Mouse (Mus musculus) hindbrain, embryonic 11.5 days (tissue): ENCODE data around the gene Mfsd6l. TPM values are rescaled to one million over a fixed set of nuclear protein-coding genes. Genes with fewer than 3 reads are reported as not detected.
A peak's percentile ranks its signal among the peaks of the same experiment; 100 is the strongest.

ENCODE experiments used
- ATAC-seq: fragments of 200-750 bp; cut with Nextera tagmentation; 2 replicates; pipeline ENCODE4 v1.8.0; 2017; ENCODE audit warnings: mild to moderate bottlenecking, moderate TSS enrichment, moderate library complexity; ENCODE audit not compliant: low FRiP score
- DNase-seq: peaks from one replicate; pipeline ENCODE4 v3.0.0-alpha.2; 2015; ENCODE audit warnings: low spot score
- H3K27ac ChIP-seq: fragments of 300-500 bp; sonication (generic); 2 replicates; pipeline ENCODE4 v1.5.1; 2014; ENCODE audit warnings: mild to moderate bottlenecking, low read depth, low read length
- H3K27me3 ChIP-seq: fragments of 300-500 bp; sonication (generic); 2 replicates; pipeline ENCODE4 v1.6.1; 2014; ENCODE audit warnings: mild to moderate bottlenecking, low read length, moderate library complexity, mixed read lengths; ENCODE audit not compliant: control insufficient read depth, insufficient read depth
- H3K36me3 ChIP-seq: fragments of 300-500 bp; sonication (generic); 2 replicates; pipeline ENCODE4 v1.6.1; 2014; ENCODE audit warnings: mild to moderate bottlenecking, low read length, moderate library complexity, mixed read lengths; ENCODE audit not compliant: control insufficient read depth, insufficient read depth
- H3K4me1 ChIP-seq: fragments of 300-500 bp; sonication (generic); replicated peaks from 2 replicates; pipeline ENCODE4 v1.6.1; 2014; ENCODE audit warnings: low read length, mixed read lengths; ENCODE audit not compliant: control insufficient read depth, insufficient read depth
- H3K4me2 ChIP-seq: fragments of 300-500 bp; sonication (generic); replicated peaks from 2 replicates; pipeline ENCODE4 v1.6.1; 2014; ENCODE audit warnings: mild to moderate bottlenecking, low read depth, low read length
- H3K4me3 ChIP-seq: fragments of 300-500 bp; sonication (generic); 2 replicates; pipeline ENCODE4 v1.5.1; 2014; ENCODE audit warnings: low read depth, low read length
- H3K9ac ChIP-seq: fragments of 300-500 bp; sonication (generic); 2 replicates; pipeline ENCODE4 v1.6.1; 2014; ENCODE audit warnings: low read depth, low read length
- H3K9me3 ChIP-seq: fragments of 300-500 bp; sonication (generic); 2 replicates; pipeline ENCODE4 v1.6.1; 2016; ENCODE audit warnings: low read length; ENCODE audit not compliant: control insufficient read depth
- WGBS: fragments of 180-500 bp; shearing (Covaris S2); extraction: QIAGEN DNeasy Blood & Tissue Kit; methylation state at CpG from one replicate; pipeline ENCODE4 v1.1.7; 2014; 5-methylcytosine and 5-hydroxymethylcytosine counted together
- polyA plus RNA-seq: library from polyadenylated mRNA; unstranded; fragments of >200 nt; fragmentation: Nextera tagmentation; extraction: Ambion mirVana; gene quantifications from 2 replicates; pipeline ENCODE4 v1.2.1, GENCODE M21; 2014

Gene Mfsd6l
- polyA plus RNA-seq, 1 experiment from 2014 or later = not detected

DNA sequence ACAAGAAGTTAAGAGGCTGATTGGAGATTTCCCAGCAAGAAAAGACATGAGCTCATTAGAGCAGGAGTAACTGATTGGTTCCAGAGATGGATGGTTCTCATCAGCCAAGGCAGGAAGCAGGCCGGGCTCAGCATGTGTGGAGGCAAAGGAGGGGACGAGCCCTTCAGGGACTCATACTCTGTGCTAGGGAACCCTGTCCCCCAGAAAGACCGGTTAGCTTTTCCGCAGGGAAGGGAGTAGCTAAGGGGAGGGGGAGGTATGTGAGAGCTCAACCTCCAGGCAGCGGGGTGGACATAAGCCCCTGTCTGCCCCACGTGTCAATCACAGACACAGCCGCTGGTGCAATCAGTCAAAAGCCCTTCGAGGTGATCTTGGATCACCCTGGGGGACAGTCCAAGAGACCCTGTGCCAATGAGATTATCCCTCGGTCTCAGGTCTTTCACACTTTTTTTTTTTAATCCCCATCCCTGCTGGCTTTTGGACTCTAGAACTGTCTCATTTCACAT, 45.6 kb downstream of the Mfsd6l start:
- H3K36me3 ChIP-seq = no peaks in the 10 kb centered on the region
- H3K9ac ChIP-seq = no peak overlapping the region
- H3K9me3 ChIP-seq = no peaks in the 10 kb centered on the region
- no peak overlapping the region for H3K4me2 ChIP-seq
- no peak overlapping the region for H3K27ac ChIP-seq
- WGBS = 10% methylated on average over 8 of the region's 9 CpGs
- ATAC-seq = no peak
- H3K4me3 ChIP-seq = no peak overlapping the region
- peak; percentile 29 for DNase-seq
- no peaks in the 10 kb centered on the region for H3K4me1 ChIP-seq
- H3K27me3 ChIP-seq = no peaks in the 10 kb centered on the region

DNA sequence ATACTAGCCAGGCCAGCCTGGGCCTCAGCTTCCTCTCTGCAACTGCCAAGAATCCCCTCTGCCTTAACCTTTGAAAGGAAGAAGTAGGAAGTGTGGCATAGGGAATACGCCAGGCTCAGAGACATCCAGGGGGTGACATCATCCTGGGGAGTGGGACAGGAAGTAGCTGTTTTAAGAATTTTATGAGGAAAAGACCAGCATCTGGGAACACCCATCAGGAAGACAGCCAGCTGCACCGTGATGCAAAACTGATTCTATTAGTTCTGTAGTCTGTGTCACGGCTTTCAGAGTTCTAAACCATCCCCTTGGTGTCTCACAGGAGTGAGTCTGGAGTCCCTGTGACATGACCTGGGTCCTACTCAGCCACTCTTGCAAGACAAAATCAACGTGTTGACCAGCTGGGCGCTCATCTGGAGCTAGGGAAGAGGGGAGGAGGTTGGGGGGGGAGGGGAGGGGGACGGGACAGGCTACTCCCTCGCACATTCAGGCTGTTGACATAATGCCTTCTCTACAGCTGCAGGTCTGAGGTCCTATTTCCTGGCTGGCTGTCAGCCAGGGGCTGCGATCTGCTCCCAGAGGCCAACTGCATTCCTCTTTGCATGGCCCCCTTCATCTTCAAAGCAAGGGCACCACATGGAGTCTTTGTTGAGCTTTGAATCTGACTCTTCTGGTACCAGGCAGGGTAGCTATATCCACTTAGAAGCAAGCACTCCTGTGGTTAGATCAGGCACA, 46.4 kb downstream of the Mfsd6l start:
- H3K9me3 ChIP-seq = no peaks in the 10 kb centered on the region
- no peak overlapping the region for H3K4me3 ChIP-seq
- WGBS = 15% methylated on average over 8 of the region's 8 CpGs
- no peaks in the 10 kb centered on the region for H3K4me1 ChIP-seq
- H3K27ac ChIP-seq = no peak overlapping the region
- ATAC-seq (no peak), DNase-seq (peak; percentile 50)
- H3K9ac ChIP-seq = no peak overlapping the region
- H3K27me3 ChIP-seq = no peaks in the 10 kb centered on the region
- H3K4me2 ChIP-seq = no peak overlapping the region; the same call in 1 of the 2 replicates
- H3K36me3 ChIP-seq = no peaks in the 10 kb centered on the region

DNA sequence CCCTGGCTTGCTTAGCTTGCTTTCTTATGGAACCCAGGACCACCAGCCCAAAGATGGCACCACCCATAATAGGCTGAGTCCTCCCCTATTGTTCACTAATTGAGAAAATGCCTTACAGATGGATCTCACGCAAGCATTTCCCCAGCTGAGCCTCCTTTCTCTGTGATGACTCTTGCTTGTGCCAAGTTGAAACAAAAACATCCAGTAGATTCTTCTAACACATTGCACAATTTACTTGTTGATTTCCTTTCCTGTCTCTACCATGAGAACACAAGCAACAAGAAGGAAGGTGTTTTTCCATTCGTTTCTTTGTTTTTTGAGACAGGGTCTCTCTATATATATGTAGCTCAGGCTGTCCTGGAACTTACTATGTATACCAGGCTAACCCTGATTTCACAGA, 51.1 kb downstream of the Mfsd6l start:
- no peak overlapping the region for H3K9ac ChIP-seq
- H3K9me3 ChIP-seq = no peaks in the 10 kb centered on the region
- DNase-seq = no peak
- H3K36me3 ChIP-seq = no peaks in the 10 kb centered on the region
- no peaks in the 10 kb centered on the region for H3K27me3 ChIP-seq
- 88% methylated on average over 2 of the region's 2 CpGs for WGBS
- no peak overlapping the region for H3K4me3 ChIP-seq
- ATAC-seq = no peak
- no peaks in the 10 kb centered on the region for H3K4me1 ChIP-seq
- H3K27ac ChIP-seq = no peak overlapping the region
- no peak overlapping the region for H3K4me2 ChIP-seq

Other genes with a start within 250 kb of the Mfsd6l start
- gene Ntn1, start 155.4 kb upstream of the Mfsd6l start, polyA plus RNA-seq = 7.7 and 11.9 TPM in 2 replicates
- gene Pik3r5, start 124.1 kb upstream of the Mfsd6l start, polyA plus RNA-seq = 0.73 and 0.74 TPM in 2 replicates
- gene Pik3r6, start 53.2 kb upstream of the Mfsd6l start, polyA plus RNA-seq = 1.2 TPM in 2 replicates
- 1.4 and 1.6 TPM in 2 replicates for gene Ccdc42, start 30.8 kb downstream of the Mfsd6l start, polyA plus RNA-seq
- 131 and 140 TPM in 2 replicates for gene Myh10, start 135.4 kb downstream of the Mfsd6l start, polyA plus RNA-seq